Mouse (Mus musculus) testis, postnatal 10 days (tissue): ENCODE measurements around the gene Guf1.

Experiments used
- DNase-seq: peaks from one replicate; pipeline ENCODE4 v3.0.0; 2021; ENCODE audit warnings: low spot score

Gene Guf1

DNA sequence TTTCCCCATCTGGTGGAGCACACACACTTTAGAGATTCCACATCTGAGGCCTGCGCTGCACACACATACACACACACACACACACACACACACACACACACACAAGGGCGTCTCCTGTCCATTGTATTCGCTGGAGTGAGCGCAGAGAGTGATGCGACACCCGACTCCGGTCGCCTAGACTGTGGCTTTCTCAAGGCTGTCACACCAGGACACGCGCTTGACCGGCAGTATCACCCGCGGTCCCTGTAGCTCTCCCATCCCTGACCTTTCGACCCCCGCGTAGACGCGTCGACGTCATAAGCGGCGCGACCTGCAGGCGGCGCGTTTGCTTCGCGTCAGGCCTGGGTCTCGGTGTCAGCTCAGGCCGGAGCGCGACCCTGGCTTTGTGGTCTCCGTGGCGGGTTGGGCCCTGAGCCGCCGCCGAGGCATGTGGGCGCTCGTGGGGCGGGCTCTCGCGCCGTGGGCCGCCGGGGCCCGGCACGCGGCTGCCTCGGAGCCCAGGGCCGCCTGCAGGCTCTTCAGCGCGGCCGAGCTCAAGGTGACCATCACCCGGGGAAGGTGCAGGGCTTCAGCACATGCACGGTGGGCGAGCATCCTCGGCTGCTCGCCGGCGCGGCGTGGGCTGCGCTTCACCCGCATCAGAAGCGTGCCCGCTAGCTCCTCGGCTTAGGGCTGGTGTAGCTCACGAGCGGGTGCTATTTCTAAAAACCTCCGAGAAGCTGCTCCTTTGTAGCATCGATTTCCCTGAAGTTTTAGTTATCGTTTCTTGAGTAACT is at the start of gene Guf1:
TSS of gene Guf1 (plus strand) at position 296 of the 776 bp plus-strand sequence.
- DNase-seq: peak; percentile 98

DNA sequence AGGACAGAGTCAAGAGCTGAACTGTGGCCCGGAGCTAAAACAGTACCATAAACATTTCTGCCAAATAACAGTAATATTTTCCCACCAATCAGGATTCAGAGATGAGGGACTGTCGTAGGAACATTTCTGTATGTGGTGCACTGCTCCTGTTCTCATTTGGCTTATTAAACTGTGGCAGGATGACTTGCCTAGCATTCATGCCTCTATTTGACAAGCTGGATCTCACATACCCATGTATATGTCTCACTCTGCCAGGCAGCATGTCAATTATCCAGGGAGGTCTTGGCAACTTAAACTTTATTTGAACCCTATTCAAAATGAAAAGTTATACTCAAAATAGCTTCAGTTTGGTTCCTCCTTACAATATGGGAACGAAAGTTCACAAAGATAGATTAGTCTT is 49.7 kb upstream of the Guf1 start:
- no peak for DNase-seq

DNA sequence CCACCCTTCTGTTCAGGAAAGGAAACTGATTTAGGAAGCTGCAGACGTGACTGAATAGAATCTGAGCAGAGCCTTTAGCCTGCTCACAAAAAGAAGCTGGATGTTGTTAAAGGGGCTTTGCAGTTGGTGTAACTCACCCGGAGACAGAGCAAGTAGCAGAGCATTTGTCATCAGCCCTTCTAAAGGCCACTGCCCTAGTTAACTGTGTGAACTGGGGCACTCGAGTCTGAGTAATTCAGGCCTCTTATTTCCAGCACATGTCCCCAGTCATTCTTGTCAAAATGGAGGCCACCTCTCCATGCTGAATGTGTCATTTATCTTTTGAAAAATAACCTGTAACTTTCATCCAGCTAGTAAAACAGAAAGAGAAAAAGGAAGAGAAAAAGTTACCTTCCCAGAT is 45.1 kb upstream of the Guf1 start:
- no peak for DNase-seq

DNA sequence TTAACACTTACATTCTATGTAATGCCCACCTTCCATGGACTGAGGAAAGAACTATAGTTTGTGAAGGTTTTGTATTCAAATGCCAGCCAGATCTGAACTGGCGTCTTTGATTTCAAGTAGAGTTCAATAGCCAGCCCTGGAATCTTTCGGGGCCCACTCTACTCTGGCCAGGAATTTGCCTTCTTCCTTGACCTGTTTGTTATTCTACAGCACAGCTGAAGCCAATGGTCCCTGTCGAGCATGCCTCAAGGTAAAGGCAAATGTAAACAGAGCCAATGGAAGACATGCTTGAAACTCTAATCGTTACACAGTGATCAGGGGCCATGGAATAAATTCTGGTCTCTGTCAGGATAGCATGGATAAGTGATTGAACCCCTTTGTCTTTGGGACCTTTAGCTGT is 44.5 kb upstream of the Guf1 start:
- DNase-seq: no peak

DNA sequence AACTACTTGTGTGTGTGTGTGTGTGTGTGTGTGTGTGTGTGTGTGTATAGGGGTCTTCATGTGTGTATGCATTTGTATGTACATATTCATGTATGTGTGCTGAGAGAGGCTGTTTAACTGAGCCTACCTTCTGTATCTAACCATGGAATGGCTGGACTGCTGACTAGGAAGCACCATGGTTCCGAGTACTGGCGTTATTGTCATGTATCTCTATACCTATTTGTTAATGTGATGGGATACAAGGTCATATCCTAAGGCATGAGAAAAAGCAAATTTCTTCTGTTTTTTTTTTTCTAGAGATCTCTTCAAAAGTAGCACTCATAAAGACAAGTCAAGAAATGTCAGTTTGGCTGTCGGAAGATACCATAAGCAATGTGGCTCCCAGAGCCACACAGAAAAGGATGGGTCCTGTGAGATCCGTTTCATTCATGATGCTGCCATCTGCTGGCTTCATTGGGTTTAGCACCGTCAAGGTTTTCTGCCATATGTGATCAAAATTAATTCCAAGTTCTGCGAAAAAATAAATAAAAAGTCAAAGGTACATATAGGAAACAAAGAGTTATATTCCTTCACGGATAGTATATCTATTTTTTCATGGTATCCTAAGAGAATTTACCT is 36.0 kb upstream of the Guf1 start:
- peak; percentile 64 for DNase-seq

DNA sequence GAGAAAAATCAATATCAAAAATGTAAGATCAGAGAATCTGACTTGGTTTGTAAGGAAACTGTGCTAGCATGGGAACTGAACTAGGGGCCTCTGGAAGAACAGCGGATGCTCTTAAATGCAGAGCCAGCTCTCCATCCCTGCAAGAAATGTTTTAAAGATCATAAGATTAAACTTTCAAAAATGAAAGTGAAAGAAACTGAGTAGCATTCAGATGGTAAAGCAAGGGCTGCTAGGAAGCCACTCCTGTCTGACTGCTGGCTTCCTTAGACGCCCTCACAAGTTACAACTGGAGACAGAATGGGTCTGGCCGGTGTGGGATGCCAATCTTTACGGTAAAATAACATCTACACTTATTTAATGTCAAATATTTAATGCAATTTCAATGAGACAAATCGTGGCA is 34.7 kb upstream of the Guf1 start:
- no peak for DNase-seq

DNA sequence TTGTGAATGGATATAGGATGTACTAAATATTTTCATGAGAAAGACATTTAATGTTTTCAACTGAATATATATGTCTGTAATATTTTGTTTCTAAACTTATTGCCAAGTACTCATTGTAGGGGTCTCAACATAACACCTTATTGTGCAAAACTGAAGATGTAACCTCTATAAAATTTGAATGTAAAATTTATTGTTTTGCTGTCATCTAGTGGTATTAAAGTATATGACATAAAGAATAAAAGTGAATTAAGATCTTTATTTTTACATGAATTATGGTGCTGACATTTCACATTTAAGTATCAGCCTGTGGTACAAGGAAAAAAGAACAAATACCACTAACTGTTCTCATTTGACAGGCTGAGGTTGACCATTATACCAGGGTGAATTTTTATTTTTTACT is 32.8 kb upstream of the Guf1 start:
- no peak for DNase-seq

DNA sequence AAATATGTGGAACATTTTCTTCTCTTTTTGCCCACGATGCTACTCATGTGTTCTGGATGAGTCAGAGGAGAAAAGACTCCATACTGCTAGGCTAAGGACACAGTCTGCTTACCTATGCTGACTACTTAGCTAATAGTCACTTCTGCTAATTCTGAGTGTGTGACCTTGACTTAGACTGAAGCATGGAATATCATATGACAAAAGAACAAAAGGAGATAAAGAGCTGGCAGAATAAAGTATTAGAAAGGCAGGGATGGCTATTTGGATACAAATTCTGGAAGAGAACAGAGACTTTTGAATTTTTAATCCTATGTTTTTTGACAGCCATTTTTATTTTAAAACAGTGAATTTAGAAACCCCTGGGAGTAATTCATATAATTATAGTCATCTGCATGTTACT is 15.0 kb upstream of the Guf1 start:
- DNase-seq: no peak

DNA sequence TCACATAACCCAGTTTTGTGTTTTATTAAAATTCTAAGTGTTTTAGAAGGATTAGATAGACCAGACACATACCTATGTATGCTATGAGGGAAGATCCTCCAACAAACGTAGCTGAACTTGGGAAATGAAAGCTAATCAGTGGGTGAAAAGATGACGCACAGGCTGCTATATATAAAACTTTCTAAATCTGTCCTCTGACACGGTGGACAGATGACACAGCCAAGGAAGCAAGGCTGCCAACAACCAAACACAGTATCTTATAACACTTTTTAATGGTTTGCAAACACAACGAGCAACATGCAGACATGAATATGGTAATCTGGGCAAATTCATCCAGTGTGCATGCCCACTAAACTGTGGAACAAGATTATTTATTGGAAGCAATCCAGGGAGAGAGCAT is 14.2 kb upstream of the Guf1 start, which contains the start of gene Yipf7:
TSS of gene Yipf7 (minus strand) at position 160 of the 400 bp plus-strand sequence.
- no peak for DNase-seq

DNA sequence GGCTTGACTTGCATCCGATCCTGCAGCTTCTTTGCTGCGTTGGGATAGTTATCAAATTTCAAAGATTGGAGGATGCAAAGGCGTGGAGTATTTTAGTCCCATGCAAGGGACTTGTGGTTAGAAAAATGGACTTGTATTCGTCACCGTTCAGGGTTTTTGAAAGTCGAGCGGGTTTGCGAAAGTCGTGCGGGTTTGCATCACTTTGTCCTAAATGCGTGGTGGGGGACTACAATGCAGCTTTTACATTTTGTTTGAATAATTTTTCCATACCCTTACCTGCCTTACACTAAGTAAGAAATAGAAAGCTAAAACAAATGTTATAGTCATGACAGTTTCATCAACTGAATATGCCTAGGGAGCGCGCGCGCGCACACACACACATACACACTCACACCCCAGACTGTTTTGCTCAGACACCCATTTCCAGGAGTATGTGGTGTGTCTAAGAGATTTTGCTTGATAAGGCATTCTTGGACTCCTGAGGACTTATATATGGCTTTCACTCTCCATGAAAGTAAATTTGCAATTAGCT is 747 bp downstream of the Guf1 start:
- DNase-seq: no peak

DNA sequence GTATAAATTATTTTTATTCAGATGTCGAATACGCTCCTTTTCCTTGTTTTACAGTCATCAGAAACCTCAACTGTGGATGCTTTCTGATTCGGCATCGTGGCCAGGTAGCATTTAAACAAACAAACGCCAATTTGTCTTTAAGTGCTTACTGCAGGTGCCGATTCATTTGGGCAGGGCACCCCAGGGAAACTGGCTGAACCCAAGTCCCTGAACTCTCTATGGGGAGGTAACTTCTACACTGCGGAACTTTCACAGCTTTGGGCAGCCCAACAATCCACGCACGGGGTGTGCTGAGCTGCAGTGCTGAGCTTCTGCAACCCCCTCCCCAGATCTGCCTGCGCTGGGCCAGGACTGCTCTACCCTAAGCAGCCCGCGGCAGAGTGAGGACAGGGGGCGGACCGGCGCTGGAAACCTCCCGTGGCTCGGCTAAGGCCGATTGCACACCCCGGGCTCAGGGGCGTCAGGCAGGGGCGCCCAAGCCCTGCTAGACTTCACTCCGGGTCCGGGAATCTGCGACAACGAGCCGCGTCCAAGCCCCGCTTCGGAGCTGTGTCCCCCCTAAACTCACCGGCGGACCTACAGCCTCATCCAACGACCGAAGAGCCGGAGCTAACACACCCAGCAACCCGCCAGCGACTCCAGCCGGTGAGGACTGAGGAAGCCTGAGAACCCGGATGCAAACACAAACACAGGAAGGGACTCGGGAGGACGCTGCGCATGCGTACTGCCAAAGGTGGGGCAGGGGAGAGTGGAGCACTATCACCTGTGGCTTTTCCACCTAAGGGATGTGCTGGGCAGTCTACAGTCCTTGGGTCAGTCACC is 35.1 kb downstream of the Guf1 start, which contains the start of gene Gnpda2:
TSS of gene Gnpda2 (minus strand) at position 701 of the 822 bp plus-strand sequence.
- DNase-seq: peak; percentile 85

DNA sequence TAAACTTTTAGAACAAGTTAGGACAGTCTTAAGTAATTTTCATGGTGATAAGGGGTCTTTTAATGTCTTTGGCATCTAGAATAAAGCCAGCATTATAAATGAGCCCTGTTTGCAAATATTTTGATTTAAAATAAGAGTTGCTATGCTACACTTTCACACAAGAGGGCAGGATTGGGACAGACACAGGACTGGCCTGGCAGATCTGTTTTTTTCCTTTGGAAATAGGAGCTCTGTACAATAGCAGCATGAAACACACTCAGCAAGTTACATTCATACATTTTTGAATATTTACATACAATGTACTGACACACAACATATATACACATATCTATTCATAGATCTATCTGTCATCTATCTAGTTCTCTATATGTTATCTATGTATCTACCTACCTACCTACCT is 44.3 kb downstream of the Guf1 start:
- no peak for DNase-seq

DNA sequence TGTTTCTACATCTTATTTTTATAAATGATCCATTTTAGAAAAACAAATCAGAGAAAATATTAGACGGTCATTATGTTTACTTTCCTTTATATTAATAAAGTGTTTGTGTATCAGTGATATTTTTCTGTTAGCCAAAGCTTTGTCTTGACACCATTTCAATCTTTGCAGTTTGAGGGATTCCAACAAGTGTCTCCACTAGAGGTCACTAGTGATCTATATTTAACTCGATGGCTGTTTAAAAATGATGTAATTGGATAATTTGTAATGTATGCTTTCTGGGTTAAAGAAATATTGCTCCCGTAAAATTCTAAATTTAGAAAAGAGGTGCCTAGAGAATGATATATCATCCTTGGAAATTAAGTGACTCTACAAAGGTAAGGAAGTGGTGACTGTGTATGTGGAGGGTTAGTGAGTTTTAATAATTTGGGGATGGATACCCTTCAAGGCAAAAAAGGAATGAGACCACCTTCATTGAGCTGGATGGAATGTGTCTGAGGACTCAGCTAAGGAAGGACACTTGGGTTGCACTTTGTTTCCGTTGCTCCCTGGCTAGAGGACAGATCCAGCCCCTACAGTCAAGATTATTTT is 56.6 kb downstream of the Guf1 start:
- DNase-seq: no peak

DNA sequence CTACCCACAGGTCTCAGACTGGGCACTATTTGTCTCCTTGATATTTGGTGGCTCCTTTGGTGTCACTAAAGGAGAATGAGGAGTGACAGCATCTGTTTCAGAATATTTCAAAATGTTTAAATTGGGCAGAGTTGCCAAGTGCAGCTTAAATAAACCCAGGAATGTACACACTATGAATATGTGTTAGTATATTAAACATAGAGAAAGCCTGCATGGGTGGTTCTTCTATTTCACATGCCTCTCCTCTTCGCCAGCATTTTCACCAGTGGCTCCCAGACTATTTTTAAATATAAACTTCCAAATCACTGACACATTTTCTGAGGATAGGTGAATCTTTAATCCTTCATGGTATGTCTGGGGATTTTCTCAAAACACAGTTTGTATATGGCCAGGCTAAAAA is 64.2 kb downstream of the Guf1 start:
- no peak for DNase-seq
